ENCODE assay signal across 26 mouse cellular contexts in genomic region chrX:20160301-20160700, GRCm38 (mm10).
A peak's percentile ranks its signal among the peaks of the same experiment; 100 is the strongest.
DNase-seq lines count a peak whose midpoint lies in the region; TF ChIP-seq lines count a peak whose summit lies in the region.
"Had no signal": no experiment of that assay in that cellular context is flagged by ENCODE, and none has a peak within 500 bp of the region (broad histone marks: within the 10 kb centered on the region; RNA-seq: fewer than 3 reads in every experiment).

No protein-coding gene starts in this region.

- peak; percentile 21 for DNase-seq in gastrocnemius, adult 2 months
- DNase-seq in gastrocnemius, postnatal 10 days: no peak
- no peak for DNase-seq in kidney, adult 2 months
- no peak for DNase-seq in kidney, adult 8-10 months
- peak; percentile 3 to 40 for DNase-seq in kidney, postnatal 25 days
- DNase-seq in kidney, adult 18-20 months: no peak
- peak; percentile 11 for DNase-seq in lung, postnatal 10 days
- DNase-seq in lung, postnatal 36 days: no peak
- DNase-seq: adrenal gland, postnatal 10 days; cerebellum, adult 11-12 months; cerebellum, adult 9-11 months; embryo, embryonic 11 days; gastrocnemius, postnatal 36 days; layer of hippocampus, postnatal 36 days; liver; retina, postnatal 1 day; right cerebral cortex, postnatal 14 days; thymus, postnatal 4 days had no signal

- TF ChIP-seq CTCF in gastrocnemius, adult 2 months (IDR thresholded peaks at IDR 0.05): no peak
- no peak for TF ChIP-seq CTCF in kidney, adult 2 months (conservative IDR thresholded peaks at IDR 0.05; ENCODE audit: insufficient read depth, insufficient read length, low read depth, low read length)

- no peak for TF ChIP-seq POLR2A in kidney, adult 2 months (IDR thresholded peaks at IDR 0.05; ENCODE audit: low read depth, low read length)

- H3K27me3 ChIP-seq in kidney, adult 2 months (replicated peaks; ENCODE audit: control insufficient read depth, insufficient read depth, low read length): no peaks in the 10 kb centered on the region
- H3K27me3 ChIP-seq: embryonic facial prominence, embryonic 12.5 days; hindbrain, embryonic 15.5 days; liver, embryonic 15.5 days; midbrain, embryonic 15.5 days; neural tube, embryonic 15.5 days had no signal

- H3K4me3 ChIP-seq in gastrocnemius, adult 2 months: no peak overlapping the region
- no peak overlapping the region for H3K4me3 ChIP-seq in kidney, adult 2 months (ENCODE audit: insufficient read depth, low read depth, low read length)
- H3K4me3 ChIP-seq: embryonic facial prominence, embryonic 12.5 days; hindbrain, embryonic 10.5 days; hindbrain, embryonic 15.5 days; liver, embryonic 15.5 days; midbrain, embryonic 10.5 days; midbrain, embryonic 15.5 days; neural tube, embryonic 15.5 days had no signal

- intact Hi-C loops in gastrocnemius, adult 2 months (cut with DNase I): loop anchor here (5.0 kb wide), 1 partner anchor 177 kb away; no protein-coding TSS in a partner anchor

- H3K36me3 ChIP-seq in kidney, adult 2 months (ENCODE audit: control insufficient read depth, insufficient read depth, low read length): no peaks in the 10 kb centered on the region
- H3K36me3 ChIP-seq: embryonic facial prominence, embryonic 12.5 days; G1E; hindbrain, embryonic 10.5 days; hindbrain, embryonic 15.5 days; liver, embryonic 15.5 days; midbrain, embryonic 10.5 days; midbrain, embryonic 15.5 days; neural tube, embryonic 15.5 days had no signal

- WGBS in kidney, adult 2 months: 67% methylated on average over 1 of the region's 1 CpGs

- peak overlapping the region; percentile 40; the same call in 1 of the 2 replicates for H3K27ac ChIP-seq in gastrocnemius, adult 2 months
- peak overlapping the region; percentile 6; the same call in 1 of the 2 replicates for H3K27ac ChIP-seq in kidney, adult 2 months (ENCODE audit: insufficient read depth, low read depth, low read length)
- H3K27ac ChIP-seq: embryonic facial prominence, embryonic 12.5 days; hindbrain, embryonic 10.5 days; hindbrain, embryonic 15.5 days; liver, embryonic 15.5 days; midbrain, embryonic 10.5 days; midbrain, embryonic 15.5 days; neural tube, embryonic 15.5 days had no signal

- no peaks in the 10 kb centered on the region; the same call in 1 of the 2 replicates for H3K4me1 ChIP-seq in kidney, adult 2 months (ENCODE audit: control insufficient read depth, insufficient read depth, low read length)
- H3K4me1 ChIP-seq: embryonic facial prominence, embryonic 12.5 days; hindbrain, embryonic 10.5 days; hindbrain, embryonic 15.5 days; liver, embryonic 15.5 days; midbrain, embryonic 10.5 days; midbrain, embryonic 15.5 days; neural tube, embryonic 15.5 days had no signal

Comparison
In these comparisons a context has a peak if more than half of its experiments do, and no peak if none do; other contexts are left out.
1. DNase-seq: peak in gastrocnemius, adult 2 months (single experiment), kidney, postnatal 25 days (2 of 2) and lung, postnatal 10 days (single experiment); none in gastrocnemius, postnatal 10 days (single experiment), kidney, adult 2 months (single experiment), kidney, adult 8-10 months (0 of 2), kidney, adult 18-20 months (single experiment) and lung, postnatal 36 days (single experiment).